Mouse (Mus musculus): ENCODE measurements at regions not wholly inside any gene's neighbourhood (a gene's known extent, or its start where the extent isn't known, plus 50 kb on each side); places are given as distances from the start of the nearest gene placed in this dataset.

- Histone ChIP-seq H3K36me3 (ENCODE audit: insufficient read depth, low read length) (no peaks in the 10 kb centered on the region), H3K9ac (replicated peaks; ENCODE audit: low read depth) (no peak overlapping the region), H3K4me3 (ENCODE audit: low read depth, low read length) (no peak overlapping the region), H3K4me2 (replicated peaks; ENCODE audit: low read depth, low read length) (no peak overlapping the region), H3K4me1 (ENCODE audit: insufficient read depth, low read depth, low read length) (no peaks in the 10 kb centered on the region), H3K9me3 (ENCODE audit: low read length) (no peaks in the 10 kb centered on the region), H3K27me3 (replicated peaks; ENCODE audit: insufficient read depth, low read length) (no peaks in the 10 kb centered on the region), H3K27ac (ENCODE audit: low read length) (no peak overlapping the region)
- TF ChIP-seq CTCF (IDR thresholded peaks at IDR 0.05) (no peak), EP300 (IDR thresholded peaks at IDR 0.05) (no peak)
- DNase-seq (ENCODE audit: low spot score) (no peak), ATAC-seq (no peak)
- 48% methylated on average over 5 of the region's 5 CpGs for WGBS
These were observed 53.8 kb upstream of the Phc1 start for GRCm38 (mm10) chr6:122394160-122394559.

- 40% methylated on average over 19 of the region's 19 CpGs for WGBS
- TF ChIP-seq EP300 (IDR thresholded peaks at IDR 0.05): no peak
- no peaks in the 10 kb centered on the region for H3K9me3 ChIP-seq (ENCODE audit: low read length)
- ATAC-seq: no peak
- no peaks in the 10 kb centered on the region for H3K36me3 ChIP-seq (ENCODE audit: insufficient read depth, low read length)
- H3K4me2 ChIP-seq (replicated peaks; ENCODE audit: low read depth, low read length): no peak overlapping the region
- H3K27me3 ChIP-seq (replicated peaks; ENCODE audit: insufficient read depth, low read length): no peaks in the 10 kb centered on the region
- H3K4me3 ChIP-seq (ENCODE audit: low read depth, low read length): no peak overlapping the region
- DNase-seq (ENCODE audit: low spot score): peak; percentile 31
- H3K9ac ChIP-seq (replicated peaks; ENCODE audit: low read depth): no peak overlapping the region
- H3K27ac ChIP-seq (ENCODE audit: low read length): no peak overlapping the region
- no peaks in the 10 kb centered on the region for H3K4me1 ChIP-seq (ENCODE audit: insufficient read depth, low read depth, low read length)
These were observed 53.0 kb upstream of the Phc1 start for GRCm38 (mm10) chr6:122393231-122393881.

GRCm38 (mm10) chr6:122391725-122392667 lies 51.6 kb upstream of the Phc1 start:
- H3K9ac ChIP-seq (replicated peaks; ENCODE audit: low read depth): no peak overlapping the region
- H3K4me2 ChIP-seq (replicated peaks; ENCODE audit: low read depth, low read length): no peak overlapping the region
- TF ChIP-seq EP300 (IDR thresholded peaks at IDR 0.05) (no peak), CTCF (IDR thresholded peaks at IDR 0.05) (peak; percentile 91)
- no peak overlapping the region for H3K27ac ChIP-seq (ENCODE audit: low read length)
- H3K36me3 ChIP-seq (ENCODE audit: insufficient read depth, low read length): no peaks in the 10 kb centered on the region
- H3K4me1 ChIP-seq (ENCODE audit: insufficient read depth, low read depth, low read length): no peaks in the 10 kb centered on the region
- DNase-seq (ENCODE audit: low spot score) (peak; percentile 82), ATAC-seq (peak; percentile 65)
- H3K9me3 ChIP-seq (ENCODE audit: low read length): no peaks in the 10 kb centered on the region
- WGBS: 34% methylated on average over 29 of the region's 29 CpGs
- H3K27me3 ChIP-seq (replicated peaks; ENCODE audit: insufficient read depth, low read length): no peaks in the 10 kb centered on the region
- H3K4me3 ChIP-seq (ENCODE audit: low read depth, low read length): no peak overlapping the region

- no peaks in the 10 kb centered on the region for H3K27me3 ChIP-seq (replicated peaks; ENCODE audit: insufficient read depth, low read length)
- 69% methylated on average over 10 of the region's 10 CpGs for WGBS
- DNase-seq (ENCODE audit: low spot score) (no peak), ATAC-seq (no peak)
- H3K36me3 ChIP-seq (ENCODE audit: insufficient read depth, low read length): no peaks in the 10 kb centered on the region
- no peaks in the 10 kb centered on the region for H3K9me3 ChIP-seq (ENCODE audit: low read length)
- TF ChIP-seq EP300 (IDR thresholded peaks at IDR 0.05): no peak
- TF ChIP-seq CTCF (IDR thresholded peaks at IDR 0.05): no peak
- no peak overlapping the region for H3K27ac ChIP-seq (ENCODE audit: low read length)
- no peak overlapping the region for H3K4me2 ChIP-seq (replicated peaks; ENCODE audit: low read depth, low read length)
- H3K4me1 ChIP-seq (ENCODE audit: insufficient read depth, low read depth, low read length): no peaks in the 10 kb centered on the region
- no peak overlapping the region for H3K4me3 ChIP-seq (ENCODE audit: low read depth, low read length)
- H3K9ac ChIP-seq (replicated peaks; ENCODE audit: low read depth): no peak overlapping the region
These were observed 50.8 kb upstream of the Phc1 start for GRCm38 (mm10) chr6:122391126-122391525.

GRCm38 (mm10) chr6:122390720-122391119 lies 50.4 kb upstream of the Phc1 start:
- DNase-seq (ENCODE audit: low spot score): no peak
- Histone ChIP-seq H3K4me2 (replicated peaks; ENCODE audit: low read depth, low read length) (no peak overlapping the region), H3K4me1 (ENCODE audit: insufficient read depth, low read depth, low read length) (no peaks in the 10 kb centered on the region), H3K9ac (replicated peaks; ENCODE audit: low read depth) (no peak overlapping the region), H3K4me3 (ENCODE audit: low read depth, low read length) (no peak overlapping the region), H3K27ac (ENCODE audit: low read length) (no peak overlapping the region), H3K27me3 (replicated peaks; ENCODE audit: insufficient read depth, low read length) (no peaks in the 10 kb centered on the region), H3K36me3 (ENCODE audit: insufficient read depth, low read length) (no peaks in the 10 kb centered on the region), H3K9me3 (ENCODE audit: low read length) (no peaks in the 10 kb centered on the region)
- no peak for TF ChIP-seq EP300 (IDR thresholded peaks at IDR 0.05)
- no peak for TF ChIP-seq CTCF (IDR thresholded peaks at IDR 0.05)
- no peak for ATAC-seq
- WGBS: 43% methylated on average over 13 of the region's 13 CpGs
